Mouse (Mus musculus): ENCODE measurements around the gene Zfp148. TPM values are rescaled to one million over a fixed set of nuclear protein-coding genes. Genes with fewer than 3 reads are reported as not detected.

Zfp148 gene
- total and polyA plus RNA-seq, 3 experiments = 15.6 to 22.2 (median 19.2) TPM

- Histone ChIP-seq H3K79me2 (ENCODE audit: control insufficient read depth, insufficient read depth, low read length, poor library complexity) (peaks cover 64% of the 10 kb centered on the region), H3K9ac (ENCODE audit: control insufficient read depth, low read depth, low read length, poor library complexity, severe bottlenecking) (peak overlapping the region; percentile 73), H3K36me3 (ENCODE audit: control insufficient read depth in 1 of 2, insufficient read depth in 2 of 2, low read length in 2 of 2) (peaks cover 0 to 23% of the 10 kb centered on the region in 2 experiments; a peak in 3 of 4 replicates), H3K27ac (ENCODE audit: control insufficient read depth, low read depth, low read length) (no peak overlapping the region), H3K4me3 (ENCODE audit: control insufficient read depth in 1 of 2, insufficient read depth in 1 of 2, low read depth in 2 of 2, low read length in 2 of 2) (peak overlapping the region in 1 of 2 experiments; percentile 65; a peak in 2 of 4 replicates), H3K27me3 (ENCODE audit: control insufficient read depth in 1 of 2, insufficient read depth in 2 of 2, low read length in 2 of 2) (no peaks in the 10 kb centered on the region), H3K4me1 (ENCODE audit: control insufficient read depth in 1 of 2, insufficient read depth in 2 of 2, low read length in 2 of 2) (peaks cover 5 to 13% of the 10 kb centered on the region in 2 experiments), H3K9me3 (replicated peaks; ENCODE audit: insufficient read depth, low read length) (no peaks in the 10 kb centered on the region)
- TF ChIP-seq EP300 (IDR thresholded peaks at IDR 0.05; ENCODE audit: low read depth in 1 of 2, low read length in 2 of 2) (peak in 1 of 2 experiments; percentile 9; a peak in 1 of 4 replicates), POLR2AphosphoS5 (IDR thresholded peaks at IDR 0.05; ENCODE audit: borderline replicate concordance, low read depth, low read length) (no peak)
- peak; percentile 28 for DNase-seq (ENCODE audit: low read depth, low spot score)
Observed at GRCm38 (mm10) chr16:33400943-33401342, 20.3 kb downstream of the Zfp148 start.

GRCm38 (mm10) chr16:33403258-33403657 is 22.6 kb downstream of the Zfp148 start:
- Histone ChIP-seq H3K36me3 (ENCODE audit: control insufficient read depth in 1 of 2, insufficient read depth in 2 of 2, low read length in 2 of 2) (peaks cover 0 to 27% of the 10 kb centered on the region in 2 experiments; a peak in 3 of 4 replicates), H3K9ac (ENCODE audit: control insufficient read depth, low read depth, low read length, poor library complexity, severe bottlenecking) (no peak overlapping the region), H3K4me1 (ENCODE audit: control insufficient read depth in 1 of 2, insufficient read depth in 2 of 2, low read length in 2 of 2) (peaks cover 10 to 13% of the 10 kb centered on the region in 2 experiments), H3K4me3 (ENCODE audit: control insufficient read depth in 1 of 2, insufficient read depth in 1 of 2, low read depth in 2 of 2, low read length in 2 of 2) (no peak overlapping the region), H3K27me3 (ENCODE audit: control insufficient read depth in 1 of 2, insufficient read depth in 2 of 2, low read length in 2 of 2) (no peaks in the 10 kb centered on the region), H3K9me3 (replicated peaks; ENCODE audit: insufficient read depth, low read length) (no peaks in the 10 kb centered on the region), H3K79me2 (ENCODE audit: control insufficient read depth, insufficient read depth, low read length, poor library complexity) (peaks cover 63% of the 10 kb centered on the region), H3K27ac (ENCODE audit: control insufficient read depth, low read depth, low read length) (no peak overlapping the region)
- no peak for TF ChIP-seq MAX (IDR thresholded peaks at IDR 0.05; ENCODE audit: low read length)
- TF ChIP-seq ZMIZ1 (IDR thresholded peaks at IDR 0.05; ENCODE audit: low read depth, low read length) = no peak
- TF ChIP-seq E2F4 (IDR thresholded peaks at IDR 0.05; ENCODE audit: borderline replicate concordance, low read depth, low read length) = no peak
- TF ChIP-seq GABPA (IDR thresholded peaks at IDR 0.05; ENCODE audit: low read depth, low read length) = no peak
- no peak for TF ChIP-seq ELF1 (IDR thresholded peaks at IDR 0.05; ENCODE audit: low read depth, low read length)
- no peak for TF ChIP-seq ETS1 (IDR thresholded peaks at IDR 0.05; ENCODE audit: low read depth, low read length)
- no peak for TF ChIP-seq EP300 (IDR thresholded peaks at IDR 0.05; ENCODE audit: low read depth in 1 of 2, low read length in 2 of 2)
- TF ChIP-seq MAZ (IDR thresholded peaks at IDR 0.05; ENCODE audit: low read depth, low read length) = no peak
- TF ChIP-seq CTCF (IDR thresholded peaks at IDR 0.05 in 2 of 3, conservative IDR thresholded peaks at IDR 0.05 in 1 of 3; ENCODE audit: control insufficient read depth in 1 of 3, insufficient read depth in 1 of 3, low read depth in 2 of 3, low read length in 3 of 3, poor library complexity in 1 of 3, severe bottlenecking in 1 of 3) = no peak
- no peak for TF ChIP-seq GATA1 (IDR thresholded peaks at IDR 0.05; ENCODE audit: low read depth, low read length)
- no peak for TF ChIP-seq MYC (IDR thresholded peaks at IDR 0.05; ENCODE audit: low read depth, low read length)
- TF ChIP-seq CHD2 (IDR thresholded peaks at IDR 0.05; ENCODE audit: low read length) = no peak
- TF ChIP-seq ZC3H11A (IDR thresholded peaks at IDR 0.05; ENCODE audit: low read depth, low read length) = no peak
- TF ChIP-seq POLR2AphosphoS5 (IDR thresholded peaks at IDR 0.05; ENCODE audit: borderline replicate concordance, low read depth, low read length) = no peak
- no peak for TF ChIP-seq NRF1 (IDR thresholded peaks at IDR 0.05; ENCODE audit: insufficient read depth, low read depth, low read length, poor library complexity, severe bottlenecking)
- TF ChIP-seq CHD1 (IDR thresholded peaks at IDR 0.05; ENCODE audit: low read depth, low read length) = no peak
- no peak for TF ChIP-seq RAD21 (IDR thresholded peaks at IDR 0.05; ENCODE audit: low read depth, low read length)
- no peak for DNase-seq (ENCODE audit: low read depth, low spot score)

Measured in MEL (cell line).